Mouse (Mus musculus) stomach, embryonic 16.5 days (tissue): ENCODE data around the gene Pik3r2. TPM values are rescaled to one million over a fixed set of nuclear protein-coding genes. Genes with fewer than 3 reads are reported as not detected.

ENCODE experiments used
- ATAC-seq: fragments of 200-750 bp; cut with Nextera tagmentation; 2 replicates; pipeline ENCODE4 v1.8.0; 2017; ENCODE audit warnings: moderate number of reproducible peaks, moderate TSS enrichment; ENCODE audit not compliant: insufficient read depth, low FRiP score
- H3K27ac ChIP-seq: fragments of 300-500 bp; sonication (generic); 2 replicates; pipeline ENCODE4 v1.5.1; 2014; ENCODE audit warnings: low read length
- H3K27me3 ChIP-seq: fragments of 300-500 bp; sonication (generic); 2 replicates; pipeline ENCODE4 v1.6.1; 2014; ENCODE audit warnings: low read length, control low read depth, mixed read lengths; ENCODE audit not compliant: control insufficient read depth, insufficient read depth
- H3K36me3 ChIP-seq: fragments of 300-500 bp; sonication (generic); 2 replicates; pipeline ENCODE4 v1.6.1; 2014; ENCODE audit warnings: low read length; ENCODE audit not compliant: control insufficient read depth, insufficient read depth
- H3K4me1 ChIP-seq: fragments of 300-500 bp; sonication (generic); 2 replicates; pipeline ENCODE4 v1.6.1; 2014; ENCODE audit warnings: low read length, control low read depth, mixed read lengths; ENCODE audit not compliant: control insufficient read depth, insufficient read depth
- H3K4me2 ChIP-seq: fragments of 300-500 bp; sonication (generic); 2 replicates; pipeline ENCODE4 v1.6.1; 2014; ENCODE audit warnings: low read depth, low read length, mixed read lengths
- H3K4me3 ChIP-seq: fragments of 300-500 bp; sonication (generic); replicated peaks from 2 replicates; pipeline ENCODE4 v1.5.1; 2014; ENCODE audit warnings: mild to moderate bottlenecking, low read length
- H3K9ac ChIP-seq: fragments of 300-500 bp; sonication (generic); 2 replicates; pipeline ENCODE4 v1.6.1; 2014; ENCODE audit warnings: low read length
- H3K9me3 ChIP-seq: fragments of 300-500 bp; sonication (generic); replicated peaks from 2 replicates; pipeline ENCODE4 v1.6.1; 2016; ENCODE audit warnings: low read length, control low read depth; ENCODE audit not compliant: control insufficient read depth
- WGBS: fragments of 180-500 bp; shearing (Covaris S2); extraction: QIAGEN DNeasy Blood & Tissue Kit; methylation state at CpG from one replicate; pipeline ENCODE4 v1.1.7; 2014; 5-methylcytosine and 5-hydroxymethylcytosine counted together
- polyA plus RNA-seq: library from polyadenylated mRNA; unstranded; fragments of >200 nt; fragmentation: Nextera tagmentation; extraction: Ambion mirVana; gene quantifications from 2 replicates; pipeline ENCODE4 v1.2.1, GENCODE M21; 2015

Gene Pik3r2
- polyA plus RNA-seq, 1 experiment from 2014 or later, result 57.6 TPM

GRCm38 (mm10) chr8:70803761-70804480, 27.4 kb upstream of the Pik3r2 start:
- H3K36me3 ChIP-seq, result no peaks in the 10 kb centered on the region
- peak overlapping the region; percentile 63 for H3K4me3 ChIP-seq
- ATAC-seq, result 0 out of 2 replicates have a peak, but pooled peaks have one; percentile 6
- H3K27me3 ChIP-seq, result peaks cover 22% of the 10 kb centered on the region
- peaks cover 10% of the 10 kb centered on the region; the same call in 1 of the 2 replicates for H3K4me1 ChIP-seq
- 2% methylated on average over 47 of the region's 47 CpGs for WGBS
- peak overlapping the region; percentile 96 for H3K4me2 ChIP-seq
- H3K27ac ChIP-seq, result no peak overlapping the region; the same call in 1 of the 2 replicates
- peak overlapping the region; percentile 66 for H3K9ac ChIP-seq
- no peaks in the 10 kb centered on the region for H3K9me3 ChIP-seq

GRCm38 (mm10) chr8:70802786-70803510, 26.4 kb upstream of the Pik3r2 start:
- no peak for ATAC-seq
- Histone ChIP-seq H3K36me3 (no peaks in the 10 kb centered on the region), H3K4me2 (no peak overlapping the region), H3K27ac (no peak overlapping the region), H3K4me1 (peaks cover 18% of the 10 kb centered on the region), H3K27me3 (peaks cover 29% of the 10 kb centered on the region), H3K4me3 (no peak overlapping the region), H3K9me3 (no peaks in the 10 kb centered on the region), H3K9ac (no peak overlapping the region)
- 56% methylated on average over 11 of the region's 11 CpGs for WGBS

GRCm38 (mm10) chr8:70801830-70802229, 25.3 kb upstream of the Pik3r2 start:
- Histone ChIP-seq H3K27ac (no peak overlapping the region), H3K9me3 (no peaks in the 10 kb centered on the region), H3K4me3 (no peak overlapping the region), H3K27me3 (peaks cover 29% of the 10 kb centered on the region), H3K36me3 (no peaks in the 10 kb centered on the region), H3K9ac (no peak overlapping the region), H3K4me2 (no peak overlapping the region), H3K4me1 (peaks cover 21% of the 10 kb centered on the region)
- 90% methylated on average over 1 of the region's 1 CpGs for WGBS
- ATAC-seq, result no peak

- Histone ChIP-seq H3K4me3 (no peak overlapping the region), H3K27ac (no peak overlapping the region), H3K9me3 (no peaks in the 10 kb centered on the region), H3K27me3 (peaks cover 29% of the 10 kb centered on the region), H3K4me2 (no peak overlapping the region), H3K4me1 (peaks cover 27% of the 10 kb centered on the region), H3K9ac (no peak overlapping the region), H3K36me3 (no peaks in the 10 kb centered on the region)
- 25% methylated on average over 15 of the region's 15 CpGs for WGBS
- no peak for ATAC-seq
These were observed 24.6 kb upstream of the Pik3r2 start for GRCm38 (mm10) chr8:70801156-70801555.

DNA sequence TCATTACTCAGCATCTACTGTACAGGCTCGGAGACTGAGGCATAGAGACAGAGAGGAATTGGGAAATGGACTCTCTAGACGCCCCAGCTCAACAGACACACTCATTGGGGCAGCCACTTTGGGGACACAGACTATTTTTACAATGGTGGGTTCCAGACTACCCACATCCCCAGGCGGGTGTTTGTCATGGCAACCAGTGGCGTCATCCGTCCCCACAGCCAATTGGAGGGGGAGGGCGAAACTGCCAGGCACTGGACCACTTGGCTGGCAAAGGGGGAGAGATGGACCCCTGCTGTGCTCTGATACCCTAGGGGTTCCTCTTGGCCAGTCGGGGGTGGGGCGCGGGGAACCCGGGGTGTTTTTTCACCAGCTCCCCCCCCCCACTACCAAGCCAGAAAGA, 24.1 kb upstream of the Pik3r2 start:
- H3K27me3 ChIP-seq, result peaks cover 29% of the 10 kb centered on the region
- H3K4me3 ChIP-seq, result no peak overlapping the region
- 54% methylated on average over 10 of the region's 10 CpGs for WGBS
- H3K36me3 ChIP-seq, result no peaks in the 10 kb centered on the region
- no peak for ATAC-seq
- no peak overlapping the region for H3K9ac ChIP-seq
- no peak overlapping the region for H3K4me2 ChIP-seq
- peaks cover 27% of the 10 kb centered on the region for H3K4me1 ChIP-seq
- no peak overlapping the region for H3K27ac ChIP-seq
- no peaks in the 10 kb centered on the region for H3K9me3 ChIP-seq

GRCm38 (mm10) chr8:70798281-70798680, 21.8 kb upstream of the Pik3r2 start:
- Histone ChIP-seq H3K9me3 (no peaks in the 10 kb centered on the region), H3K4me3 (peak overlapping the region; percentile 64), H3K4me2 (peak overlapping the region; percentile 96), H3K4me1 (peaks cover 19% of the 10 kb centered on the region), H3K27ac (no peak overlapping the region), H3K36me3 (no peaks in the 10 kb centered on the region), H3K9ac (peak overlapping the region; percentile 68), H3K27me3 (peaks cover 22% of the 10 kb centered on the region)
- WGBS, result 10% methylated on average over 15 of the region's 15 CpGs
- no peak for ATAC-seq

- Histone ChIP-seq H3K36me3 (no peaks in the 10 kb centered on the region), H3K4me2 (peak overlapping the region; percentile 96), H3K27ac (peak overlapping the region; percentile 69), H3K9ac (peak overlapping the region; percentile 78), H3K27me3 (peaks cover 20% of the 10 kb centered on the region), H3K9me3 (no peaks in the 10 kb centered on the region), H3K4me1 (peaks cover 28% of the 10 kb centered on the region), H3K4me3 (peak overlapping the region; percentile 64)
- under 1% methylated on average over 57 of the region's 57 CpGs for WGBS
- peak; percentile 89 for ATAC-seq
These were observed 20.9 kb upstream of the Pik3r2 start for GRCm38 (mm10) chr8:70797081-70798070.

- 2% methylated on average over 54 of the region's 54 CpGs for WGBS
- H3K9me3 ChIP-seq, result no peaks in the 10 kb centered on the region
- H3K4me3 ChIP-seq, result peak overlapping the region; percentile 64
- H3K27ac ChIP-seq, result peak overlapping the region; percentile 69; the same call in 1 of the 2 replicates
- H3K36me3 ChIP-seq, result no peaks in the 10 kb centered on the region
- H3K9ac ChIP-seq, result peak overlapping the region; percentile 78
- H3K4me2 ChIP-seq, result peak overlapping the region; percentile 96
- ATAC-seq, result no peak
- H3K4me1 ChIP-seq, result peaks cover 32% of the 10 kb centered on the region
- peaks cover 18% of the 10 kb centered on the region for H3K27me3 ChIP-seq
These were observed 20.0 kb upstream of the Pik3r2 start for GRCm38 (mm10) chr8:70796403-70797080.
